Mouse (Mus musculus) spleen, adult 18-20 months (tissue): ENCODE data around the gene Siah1b.

Experiments
- DNase-seq, 2 experiments: peaks; one replicate each; pipeline ENCODE4 v3.0.0; 2022; ENCODE audit warnings: mixed read lengths in 2 of 2

The Siah1b gene

DNA sequence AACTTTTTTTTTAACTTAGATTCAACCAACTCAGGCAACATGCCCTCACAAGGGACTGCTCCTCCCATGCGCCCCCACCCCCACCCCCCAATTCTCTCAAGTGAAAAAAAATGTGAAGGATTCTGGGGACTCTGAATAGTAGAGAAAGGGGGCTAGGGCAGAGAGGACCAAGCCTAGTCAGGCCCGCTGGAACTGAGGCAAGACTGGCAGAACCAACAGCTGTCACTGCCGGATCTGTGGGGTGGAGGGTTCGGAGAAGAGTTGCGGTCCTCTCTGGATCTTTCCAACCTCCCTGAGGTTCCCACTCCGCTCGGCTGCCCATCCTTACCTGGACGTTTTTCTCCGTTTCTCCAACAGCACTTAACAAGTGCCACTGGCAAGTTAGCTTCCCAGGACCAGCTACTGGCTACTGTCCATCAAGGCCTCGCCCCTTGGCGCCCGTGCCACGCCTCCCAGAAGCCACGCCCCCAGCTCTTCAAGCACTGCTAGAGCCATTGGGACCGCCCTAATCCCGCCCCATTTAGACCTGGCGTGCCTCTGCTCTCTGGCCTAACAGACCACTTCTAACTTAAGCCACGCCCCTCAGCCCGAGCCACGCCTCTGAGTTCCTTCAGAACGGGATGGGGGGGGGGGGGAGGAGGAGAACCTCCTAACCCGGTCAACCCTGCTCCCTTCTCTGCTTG is 48.5 kb downstream of the Siah1b start, which contains the start of gene Car5b:
TSS of gene Car5b (minus strand) at position 391 of the 683 bp plus-strand sequence.
- DNase-seq = peak; percentile 65 to 74
